Mouse (Mus musculus) embryonic fibroblast, embryonic 13.5 days (primary cell): Measurements from ENCODE around the gene Numa1.
"Not testable (repeated sequence)": the region's sequence is repeated elsewhere in the genome, so short reads cannot be mapped to it uniquely, and the experiment has no call there.

ENCODE experiments used
- CTCF ChIP-seq: IDR thresholded peaks from 2 replicates; pipeline ENCODE4 v1.5.1; 2011; ENCODE audit warnings: mild to moderate bottlenecking, control low read depth, low read length, moderate library complexity, borderline replicate concordance; ENCODE audit not compliant: insufficient read depth
- POLR2A ChIP-seq: IDR thresholded peaks from 2 replicates; pipeline ENCODE4 v1.6.1; 2011; ENCODE audit warnings: low read depth, mild to moderate bottlenecking, control low read depth, low read length, moderate library complexity

DNA sequence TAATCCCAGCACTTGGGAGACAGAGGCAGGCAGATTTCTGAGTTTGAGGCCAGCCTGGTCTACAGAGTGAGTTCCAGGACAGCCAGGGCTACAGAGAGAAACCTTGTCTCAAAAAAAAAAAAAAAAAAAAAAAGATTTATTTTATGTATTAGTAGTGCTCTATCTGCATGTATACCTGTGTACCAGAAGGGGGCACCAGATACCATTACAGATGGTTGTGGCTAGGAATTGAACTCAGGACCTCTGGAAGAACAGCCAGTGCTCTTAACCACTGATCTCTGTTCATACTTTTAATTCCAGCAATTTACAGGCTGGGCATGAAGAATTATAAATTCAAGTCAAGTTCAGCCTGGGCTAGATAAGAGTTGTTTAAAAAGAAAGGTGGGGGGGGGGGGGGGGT is 114.6 kb downstream of the Numa1 start:
- not testable (repeated sequence) for TF ChIP-seq CTCF, POLR2A
